Mouse (Mus musculus) liver, adult (tissue): ENCODE measurements at regions not wholly inside any gene's neighbourhood (a gene's known extent, or its start where the extent isn't known, plus 50 kb on each side); places are given as distances from the start of the nearest gene placed in this dataset.

Experiments used
- GATA4 ChIP-seq: IDR thresholded peaks from 2 replicates; pipeline ENCODE4 v1.6.1; 2014; ENCODE audit warnings: mild to moderate bottlenecking, low read length; ENCODE audit not compliant: insufficient replicate concordance

DNA sequence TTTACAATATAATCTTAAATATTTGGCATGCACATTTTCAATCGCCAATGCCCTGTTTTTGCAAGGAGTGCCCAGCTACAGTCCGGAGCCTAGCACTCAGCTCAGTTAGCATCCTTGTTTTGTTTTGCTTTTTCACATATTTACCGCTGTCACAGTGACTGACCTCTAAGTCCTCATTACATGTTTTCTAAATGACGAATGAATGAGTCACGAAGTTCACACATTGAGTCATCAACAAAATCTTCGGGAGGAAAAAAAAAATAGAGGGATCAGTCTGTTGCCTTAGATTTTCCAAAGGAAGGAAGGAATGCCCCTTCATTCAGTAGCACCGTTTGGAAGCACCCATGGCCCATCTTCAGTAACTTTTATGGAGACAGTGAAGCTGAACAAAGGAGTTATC lies 342.9 kb upstream of the Actbl2 start:
- no peak for TF ChIP-seq GATA4

DNA sequence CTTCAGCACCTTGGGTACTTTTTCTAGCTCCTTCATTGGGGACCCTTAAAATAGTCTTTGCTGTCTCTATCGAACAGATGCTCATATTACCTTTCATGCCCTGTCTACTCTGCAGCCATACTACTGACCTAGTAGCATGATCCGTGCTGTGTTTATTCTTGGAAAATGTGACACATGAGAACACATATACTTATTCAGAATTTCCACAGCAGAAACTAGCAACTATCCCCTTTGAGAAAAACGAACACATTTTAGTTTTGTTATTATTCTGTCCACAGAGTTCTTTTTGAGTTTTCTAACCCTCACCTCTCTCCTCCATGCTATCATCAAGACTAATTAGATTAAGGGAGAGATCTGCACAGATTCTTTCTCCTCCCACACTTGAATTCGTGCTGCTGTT lies 341.6 kb upstream of the Actbl2 start:
- no peak for TF ChIP-seq GATA4

DNA sequence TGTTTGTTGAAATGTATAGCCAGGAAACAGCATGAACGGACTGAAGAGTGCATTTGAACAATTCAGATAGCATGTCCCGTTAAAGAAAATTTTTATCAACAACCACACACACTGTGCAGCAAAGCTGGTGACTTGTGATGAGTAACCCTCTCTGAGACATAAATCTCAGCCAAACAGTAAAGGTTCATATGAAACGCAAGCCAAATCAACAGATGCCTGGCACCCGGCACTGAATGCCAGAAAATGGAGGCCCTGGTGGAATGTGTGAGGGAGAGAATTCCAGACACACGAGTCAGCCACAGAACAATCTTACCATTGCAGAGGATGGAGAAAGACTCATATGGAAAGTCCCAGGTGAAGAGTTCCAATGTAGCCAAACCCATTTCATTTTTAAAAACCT lies 341.1 kb upstream of the Actbl2 start:
- TF ChIP-seq GATA4, result no peak

DNA sequence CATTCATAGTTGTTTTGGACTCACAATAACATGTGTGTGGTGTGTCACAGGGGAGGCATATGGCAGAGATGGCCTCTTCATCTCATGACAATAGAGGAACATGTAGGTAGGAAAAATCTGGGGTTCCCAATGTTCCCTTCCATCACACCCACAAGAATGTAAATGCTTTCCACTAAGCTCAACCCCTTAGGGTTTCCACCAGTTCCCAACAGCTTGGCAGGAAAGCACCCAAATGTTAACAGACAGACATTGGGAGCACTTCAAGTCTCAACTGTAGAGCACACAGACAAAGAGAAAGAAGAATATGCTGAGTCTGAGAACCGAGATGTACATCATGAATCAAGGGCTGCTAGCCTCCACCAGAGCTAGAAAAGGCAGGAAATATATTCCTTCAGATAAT lies 339.7 kb upstream of the Actbl2 start:
- no peak for TF ChIP-seq GATA4

DNA sequence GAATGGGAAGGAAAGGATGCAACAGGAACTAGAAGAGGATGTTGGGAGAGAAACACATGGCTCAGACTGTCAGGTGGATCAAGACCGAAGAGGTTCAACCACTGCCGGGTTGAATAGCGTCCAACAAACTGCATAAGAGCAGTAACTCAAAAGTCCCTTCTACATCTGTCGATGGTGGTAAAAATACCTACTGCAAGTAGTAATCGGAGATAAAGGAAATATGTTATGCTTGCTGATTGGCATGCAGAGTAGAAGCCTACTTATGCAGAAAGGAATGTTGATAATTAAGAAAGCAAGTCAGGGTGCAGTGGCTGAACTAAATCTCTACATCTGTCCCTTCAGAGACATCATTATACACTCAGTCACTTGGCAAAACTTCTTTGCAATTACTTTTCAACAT lies 330.9 kb upstream of the Actbl2 start:
- no peak for TF ChIP-seq GATA4

DNA sequence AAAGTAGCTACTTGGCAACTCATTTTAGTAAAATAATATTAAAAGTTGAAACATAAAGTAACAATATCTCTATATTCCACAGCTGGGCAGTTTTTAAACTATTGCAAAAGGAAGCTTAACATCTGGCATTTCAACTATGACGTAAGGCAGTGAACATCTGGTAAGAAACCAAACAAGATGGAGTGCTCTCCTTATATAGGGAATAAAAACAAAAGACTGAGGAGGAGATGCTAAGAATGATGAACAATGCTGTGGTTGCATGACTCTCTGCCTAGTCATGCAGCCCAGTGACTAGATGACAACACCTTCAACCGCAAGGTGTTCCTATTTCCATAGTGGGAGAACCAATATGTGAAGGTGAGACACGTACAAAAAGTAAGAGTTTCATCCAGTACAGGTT lies 329.9 kb upstream of the Actbl2 start:
- TF ChIP-seq GATA4, result no peak

DNA sequence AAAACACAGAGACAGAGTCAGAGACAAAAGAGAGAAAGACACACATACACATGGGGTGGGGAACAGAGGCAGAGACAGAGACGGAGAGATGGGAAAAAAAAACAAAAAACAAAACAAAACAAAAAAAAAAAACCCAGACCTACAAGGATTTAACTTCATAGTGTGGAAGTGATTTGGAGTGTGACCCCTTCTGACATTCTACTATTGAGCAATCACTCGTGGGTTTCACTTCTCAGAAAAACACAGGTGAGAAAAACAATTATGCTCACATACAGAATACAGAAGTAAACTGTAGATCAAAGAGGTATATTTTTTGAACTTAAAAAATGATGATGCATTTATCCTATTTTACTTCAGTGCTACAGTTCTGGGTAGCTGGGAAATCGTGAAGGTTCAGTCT lies 326.7 kb upstream of the Actbl2 start:
- TF ChIP-seq GATA4, result no peak

DNA sequence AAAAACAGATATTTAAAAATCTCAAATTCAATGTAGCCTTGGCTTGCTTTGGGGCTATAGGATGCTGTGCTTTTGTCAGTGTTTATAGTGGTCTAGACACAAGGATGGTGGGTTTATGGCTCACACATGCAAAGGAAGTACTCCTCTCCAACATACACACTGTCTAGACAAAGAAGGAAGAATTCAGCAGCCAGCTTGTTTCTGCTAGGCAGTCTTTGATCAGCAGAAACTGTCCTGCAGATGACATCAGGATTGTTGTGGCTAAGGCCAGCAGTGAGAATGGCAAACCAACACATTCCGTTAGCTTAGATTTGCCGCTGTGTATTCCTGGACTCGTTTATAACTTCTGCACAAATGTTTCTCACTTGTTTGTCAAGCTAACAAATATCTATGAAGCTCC lies 325.9 kb upstream of the Actbl2 start:
- TF ChIP-seq GATA4, result no peak

DNA sequence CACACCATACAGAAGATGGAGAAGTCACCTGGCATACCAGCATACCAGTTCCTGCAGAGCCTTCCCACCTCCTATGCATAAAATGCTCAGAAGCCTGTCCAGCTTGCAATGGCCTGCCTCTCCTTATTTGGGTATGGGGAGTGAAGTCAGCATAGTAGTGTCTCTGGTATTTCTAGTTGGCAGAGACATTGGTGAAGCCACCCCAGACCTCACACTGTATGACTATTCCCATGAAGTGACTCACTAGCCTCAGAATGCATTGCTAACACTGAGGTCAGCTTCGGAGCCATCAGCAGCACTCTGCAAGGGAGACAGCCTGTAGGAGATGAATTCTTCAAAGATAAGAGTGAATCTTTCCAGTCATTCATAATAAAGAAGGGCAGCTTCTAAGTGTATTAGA lies 325.2 kb upstream of the Actbl2 start:
- TF ChIP-seq GATA4, result no peak

DNA sequence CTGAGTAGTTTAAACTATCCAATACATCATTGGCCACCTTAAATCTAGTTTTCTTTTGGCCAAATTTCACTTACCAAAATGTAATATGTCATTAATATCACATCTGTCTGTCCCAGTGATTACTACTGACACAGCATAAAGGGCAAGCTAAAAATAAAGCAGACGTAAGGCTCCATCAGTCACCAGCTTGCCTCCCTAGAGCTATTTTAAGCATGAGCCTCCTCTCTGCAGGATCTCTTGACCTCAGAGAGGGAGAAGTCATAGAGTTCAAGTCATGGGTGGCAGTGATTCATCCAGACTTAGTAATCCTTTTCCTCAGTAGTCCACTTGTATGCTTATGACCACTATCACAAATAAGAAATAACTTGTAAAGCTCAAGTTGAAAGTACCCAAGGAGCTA lies 313.2 kb upstream of the Actbl2 start:
- no peak for TF ChIP-seq GATA4

DNA sequence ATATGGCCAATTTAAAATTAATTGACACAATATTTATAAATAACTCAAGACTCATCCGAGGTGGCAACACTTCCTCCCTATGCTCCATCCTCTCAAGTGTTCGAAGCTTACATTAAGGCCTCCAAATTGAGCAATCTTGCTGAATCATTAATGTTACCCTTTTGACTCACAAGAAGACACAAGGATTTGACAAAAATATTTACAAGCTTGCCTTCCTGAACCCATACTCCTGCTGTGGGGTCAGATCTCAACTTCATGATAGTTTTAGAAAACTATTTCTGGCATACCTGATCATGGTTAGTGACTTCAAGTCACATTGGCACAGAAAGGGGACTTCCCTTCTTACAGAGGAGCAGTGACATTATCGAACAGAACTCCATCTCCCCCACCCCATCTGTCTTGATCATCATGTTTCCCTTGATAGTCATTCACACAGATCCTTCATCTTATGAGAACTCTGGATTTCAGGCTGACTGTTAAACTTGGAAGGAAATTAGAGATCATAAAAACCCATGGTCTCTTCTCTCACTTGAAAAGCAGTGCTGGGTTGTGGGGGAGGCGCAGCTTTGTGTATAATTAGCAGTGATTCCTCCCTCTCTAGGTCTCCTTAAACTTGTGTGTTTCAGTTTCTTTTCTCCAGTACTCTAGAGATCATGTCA lies 311.7 kb upstream of the Actbl2 start:
- no peak for TF ChIP-seq GATA4

DNA sequence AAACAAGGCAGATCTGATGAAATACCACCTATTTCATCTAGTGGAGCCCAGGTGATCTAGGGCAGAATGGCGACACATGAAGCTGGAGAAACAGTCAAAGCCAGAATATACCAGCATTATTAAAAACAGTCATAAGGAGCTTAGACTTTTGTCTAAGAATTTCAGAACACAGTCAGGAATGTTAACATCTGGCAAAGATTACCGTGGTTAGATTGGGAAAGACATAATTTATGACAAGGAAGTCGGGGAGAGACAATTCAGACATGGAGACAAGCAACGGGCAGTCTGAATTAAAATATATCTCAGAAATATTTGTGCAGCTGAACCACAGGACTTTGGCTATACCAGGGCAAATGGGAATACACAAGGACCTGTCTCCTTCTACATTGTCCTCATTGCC lies 310.8 kb upstream of the Actbl2 start:
- TF ChIP-seq GATA4, result no peak

DNA sequence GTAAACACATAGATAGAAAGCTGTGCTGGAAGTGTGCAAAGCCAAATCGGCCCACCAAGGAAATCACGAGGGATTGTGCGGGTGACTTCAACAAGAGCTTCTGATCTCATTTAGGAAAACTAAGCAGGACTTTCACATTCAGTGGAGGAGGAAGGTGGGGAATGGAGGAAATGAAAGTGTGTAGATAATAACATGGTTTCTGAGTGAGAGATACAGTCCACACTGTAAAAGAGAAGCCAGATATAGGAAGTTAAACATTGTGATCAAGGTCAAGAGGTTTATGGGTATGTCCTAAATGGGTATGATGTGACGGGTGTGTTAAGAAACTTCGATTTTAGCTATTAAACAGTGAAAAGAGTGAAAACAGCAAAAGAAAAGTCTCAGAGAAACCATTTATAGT lies 310.1 kb upstream of the Actbl2 start:
- no peak for TF ChIP-seq GATA4

DNA sequence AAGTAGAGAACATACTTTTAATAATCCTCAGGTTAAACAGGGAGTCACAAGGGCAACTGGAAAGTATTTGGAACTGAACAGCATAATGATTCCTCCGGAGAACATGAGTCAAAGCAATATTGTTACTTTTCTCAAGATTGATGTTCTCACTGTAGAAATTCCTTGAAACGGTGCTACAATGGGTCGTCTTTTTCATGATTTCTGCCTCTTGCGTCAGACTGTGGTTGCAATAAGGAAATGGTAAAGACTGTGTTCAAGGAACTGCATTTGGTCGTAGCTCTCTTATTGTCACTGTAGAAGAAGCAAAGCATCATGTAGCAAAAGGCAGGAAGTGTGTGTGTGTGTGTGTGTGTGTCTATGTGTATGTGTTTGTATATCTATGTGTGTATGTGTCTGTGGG lies 294.6 kb upstream of the Actbl2 start:
- TF ChIP-seq GATA4, result no peak

DNA sequence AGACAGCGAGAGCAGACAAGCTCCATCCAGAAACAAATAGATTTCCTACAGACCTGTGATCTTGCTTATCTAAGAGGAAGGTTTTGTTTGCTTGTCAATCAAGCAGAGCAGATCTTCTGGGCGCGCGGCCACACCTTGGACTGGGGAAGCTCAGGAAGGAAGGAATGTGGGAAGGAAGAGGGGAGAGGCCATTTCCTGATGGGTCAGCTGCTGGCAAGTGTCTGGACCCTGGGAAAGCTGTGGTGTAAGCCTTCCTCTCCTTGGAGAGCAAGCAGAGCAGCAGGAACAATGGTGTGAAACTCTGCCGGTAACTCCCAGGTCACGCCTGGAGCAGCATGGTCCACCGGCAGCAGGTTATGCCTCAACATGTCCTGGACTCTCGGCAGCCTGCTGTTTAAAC lies 287.7 kb upstream of the Actbl2 start:
- TF ChIP-seq GATA4, result peak; percentile 88

DNA sequence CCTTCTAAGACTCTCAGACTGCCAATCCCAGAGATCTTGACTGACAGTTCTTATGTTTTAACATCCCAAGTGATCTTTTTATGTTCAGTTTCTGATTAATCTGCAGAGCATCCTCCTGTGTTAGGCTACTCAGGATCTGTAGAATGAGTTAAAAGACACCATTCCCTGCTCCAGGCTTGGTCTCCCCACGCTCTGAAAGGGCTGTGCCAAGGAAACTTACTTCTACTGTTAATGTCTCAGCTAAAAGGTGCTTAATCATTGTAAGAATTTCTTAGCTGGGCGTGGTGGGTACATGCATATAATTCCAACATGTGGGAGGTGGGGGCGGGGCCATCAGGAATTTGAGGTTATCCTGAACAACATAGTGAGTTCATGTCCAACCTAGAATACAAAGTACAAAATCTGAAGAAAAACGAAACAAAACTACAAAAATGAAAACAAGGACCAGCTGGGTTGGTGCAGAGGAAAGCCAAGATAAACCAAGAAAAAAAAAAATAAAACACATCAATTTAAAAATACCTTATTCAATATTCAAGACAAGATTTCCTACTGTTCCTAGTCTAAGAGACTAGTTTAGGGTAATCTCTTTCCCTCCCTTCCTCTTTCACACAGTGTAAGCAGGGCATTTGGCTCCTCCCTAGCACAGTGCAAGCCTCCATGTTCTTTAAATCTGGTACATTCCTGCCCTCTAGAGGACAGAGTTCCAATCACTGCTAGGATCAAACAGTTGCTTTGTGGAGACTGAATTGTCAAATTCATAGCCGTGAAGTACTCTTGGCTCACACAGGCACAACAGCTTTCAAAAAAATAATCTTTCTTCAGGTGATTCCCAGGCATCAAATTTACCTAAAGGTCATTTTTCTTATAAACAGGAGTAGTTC lies 286.9 kb upstream of the Actbl2 start:
- TF ChIP-seq GATA4, result no peak

DNA sequence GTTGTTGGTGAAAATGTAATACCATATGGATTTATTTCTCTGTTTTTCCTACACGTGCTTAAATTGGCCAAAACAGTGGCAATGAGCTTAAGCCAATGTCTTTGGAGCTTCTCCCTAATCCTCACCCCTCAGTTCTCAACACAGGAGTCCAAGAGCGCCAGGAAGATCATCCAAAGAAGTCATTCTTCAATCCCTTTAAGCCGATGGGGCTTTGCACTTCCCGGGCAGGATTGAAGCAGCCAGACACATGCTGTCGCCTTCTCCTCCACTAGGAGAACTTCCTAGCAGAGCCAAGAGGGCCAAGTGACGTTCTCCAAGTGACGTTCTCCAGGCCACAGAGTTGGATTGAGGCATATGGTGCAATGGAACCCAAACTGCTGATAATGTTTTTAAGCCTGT lies 286.3 kb upstream of the Actbl2 start:
- no peak for TF ChIP-seq GATA4

DNA sequence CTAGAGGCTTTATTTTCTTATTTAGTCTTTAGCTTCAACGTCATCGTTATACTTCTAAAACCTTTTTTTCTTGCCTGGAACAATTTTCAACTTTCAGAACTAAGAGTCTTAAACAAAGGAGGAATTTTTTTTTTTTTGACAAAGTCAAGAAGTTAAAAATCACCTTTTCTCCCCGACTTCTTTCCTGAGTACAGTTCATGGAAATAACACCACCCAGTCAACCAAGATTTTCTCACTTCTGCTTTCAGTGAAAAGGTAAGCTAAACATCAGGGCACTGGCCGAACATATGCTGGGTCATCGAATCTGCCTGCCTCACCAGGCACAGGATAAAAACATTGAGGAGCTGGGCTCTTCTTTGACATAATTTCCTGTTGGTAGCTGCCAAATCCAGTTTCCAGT lies 277.4 kb upstream of the Actbl2 start:
- TF ChIP-seq GATA4, result no peak

DNA sequence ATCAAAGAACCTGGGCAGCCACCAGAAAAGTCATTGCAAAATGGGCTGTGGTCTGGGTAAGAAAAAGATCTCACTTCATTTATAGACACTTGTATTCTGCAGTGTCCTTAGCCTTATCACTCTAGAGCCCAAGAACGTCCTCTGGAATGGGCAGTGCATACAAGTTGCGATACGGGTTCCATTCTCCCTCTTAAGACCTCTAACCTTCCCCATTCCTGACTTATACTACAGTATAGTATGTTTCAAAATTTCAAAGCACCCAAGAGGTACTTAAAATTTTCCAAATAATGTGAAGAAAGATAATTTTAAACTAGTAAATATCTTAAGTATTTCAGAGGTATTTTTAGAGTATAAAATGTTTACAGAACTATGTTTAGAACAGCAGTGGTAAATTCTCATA lies 276.8 kb upstream of the Actbl2 start:
- TF ChIP-seq GATA4, result no peak
